Mouse (Mus musculus): ENCODE results near the gene Kmt2a. TPM values are rescaled to one million over a fixed set of nuclear protein-coding genes. Genes with fewer than 3 reads are reported as not detected.
A peak's percentile ranks its signal among the peaks of the same experiment; 100 is the strongest.

Kmt2a gene
- polyA plus RNA-seq (2014; fragmentation: Nextera tagmentation; extraction: Ambion mirVana): 6.8 and 9.7 TPM in 2 replicates

DNA sequence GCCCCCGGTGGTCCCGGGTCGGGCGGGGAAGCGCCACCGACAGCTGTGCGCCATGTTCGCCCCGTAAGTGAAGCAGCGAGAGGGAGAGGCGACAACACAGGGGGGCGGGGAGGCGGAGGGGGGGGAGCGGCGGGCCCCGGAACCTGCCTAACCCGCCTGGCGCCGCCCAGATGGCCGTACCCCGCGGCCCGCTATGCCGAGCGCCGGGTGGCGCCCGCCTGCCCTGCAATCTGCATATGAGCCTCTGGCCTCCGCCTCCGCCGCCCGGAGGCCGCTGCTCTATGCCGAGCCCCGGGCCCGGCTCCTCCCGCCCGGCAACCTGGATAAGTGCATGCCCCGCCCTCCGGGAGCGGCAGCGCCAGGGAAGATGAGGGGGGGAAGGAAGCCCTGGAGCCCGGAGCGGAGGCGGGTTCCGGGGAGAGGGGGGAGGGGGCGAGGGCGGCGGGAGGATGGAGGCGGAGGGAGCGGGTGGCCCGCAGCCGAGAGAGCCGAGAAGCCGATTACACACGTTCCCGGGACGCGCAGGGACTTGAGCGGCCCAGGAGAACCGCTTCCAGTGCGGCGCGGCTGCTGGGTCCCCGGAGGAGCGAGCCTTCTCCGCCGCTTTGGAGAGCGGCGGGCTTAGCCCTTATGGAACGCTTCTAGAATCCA lies at the start of gene Kmt2a:
Gene Kmt2a, minus strand, starts transcription at position 76 of the 651 bp plus-strand sequence.
- ATAC-seq (replicated peaks; ENCODE audit: low FRiP score) (peak; percentile 83), DNase-seq (ENCODE audit: low spot score) (peak; percentile 100)
- H3K27ac ChIP-seq (ENCODE audit: low read depth, low read length): peak within 1 kb of the TSS; percentile 98
- H3K4me3 ChIP-seq (ENCODE audit: low read depth, low read length): peak within 1 kb of the TSS; percentile 99
- peaks cover 22% of the 10 kb centered on the region for H3K4me1 ChIP-seq (replicated peaks; ENCODE audit: control insufficient read depth, insufficient read depth, low read length)
- H3K27me3 ChIP-seq (replicated peaks; ENCODE audit: control insufficient read depth, insufficient read depth, low read length): no peaks in the 10 kb centered on the region
- H3K9me3 ChIP-seq (ENCODE audit: control insufficient read depth, low read length): no peaks in the 10 kb centered on the region
- WGBS: under 1% methylated on average over 54 of the region's 71 CpGs
- H3K36me3 ChIP-seq (ENCODE audit: control insufficient read depth, insufficient read depth, low read length): peaks cover 4% of the 10 kb centered on the region; the same call in 1 of the 2 replicates
- H3K9ac ChIP-seq (ENCODE audit: low read depth, low read length): peak within 1 kb of the TSS; percentile 88
- H3K4me2 ChIP-seq: peak within 1 kb of the TSS; percentile 99

GRCm38 (mm10) chr9:44921543-44921942 lies 40.4 kb upstream of the Kmt2a start:
- H3K27ac ChIP-seq (ENCODE audit: low read depth, low read length): peak overlapping the region; percentile 79
- WGBS: 68% methylated on average over 2 of the region's 2 CpGs
- no peaks in the 10 kb centered on the region for H3K36me3 ChIP-seq (ENCODE audit: control insufficient read depth, insufficient read depth, low read length)
- no peaks in the 10 kb centered on the region for H3K9me3 ChIP-seq (ENCODE audit: control insufficient read depth, low read length)
- DNase-seq (ENCODE audit: low spot score): no peak
- no peaks in the 10 kb centered on the region for H3K4me1 ChIP-seq (replicated peaks; ENCODE audit: control insufficient read depth, insufficient read depth, low read length)
- H3K4me2 ChIP-seq: peak overlapping the region; percentile 73
- peak overlapping the region; percentile 92 for H3K4me3 ChIP-seq (ENCODE audit: low read depth, low read length)
- H3K27me3 ChIP-seq (replicated peaks; ENCODE audit: control insufficient read depth, insufficient read depth, low read length): no peaks in the 10 kb centered on the region
- no peak for ATAC-seq (replicated peaks; ENCODE audit: low FRiP score)
- H3K9ac ChIP-seq (ENCODE audit: low read depth, low read length): peak overlapping the region; percentile 84

DNA sequence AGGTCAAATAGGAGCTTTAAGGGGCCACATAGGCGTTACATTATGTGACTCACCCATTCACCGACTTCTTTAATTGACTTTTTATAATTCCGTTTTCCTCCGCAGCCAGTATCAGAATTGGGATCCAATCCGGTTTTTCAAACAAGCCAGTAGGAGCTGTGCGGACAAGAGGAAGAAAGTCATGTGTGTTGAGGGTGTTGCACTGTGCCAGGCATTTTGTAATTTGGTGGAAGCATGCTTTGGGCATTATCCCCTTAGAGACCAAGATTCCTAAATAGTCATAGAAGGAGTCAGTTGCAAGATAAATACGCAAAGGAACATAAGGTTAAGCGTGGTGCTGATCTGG lies 40.0 kb upstream of the Kmt2a start:
- ATAC-seq (replicated peaks; ENCODE audit: low FRiP score) (peak; percentile 81), DNase-seq (ENCODE audit: low spot score) (no peak)
- H3K4me1 ChIP-seq (replicated peaks; ENCODE audit: control insufficient read depth, insufficient read depth, low read length): no peaks in the 10 kb centered on the region
- H3K9me3 ChIP-seq (ENCODE audit: control insufficient read depth, low read length): no peaks in the 10 kb centered on the region
- H3K27me3 ChIP-seq (replicated peaks; ENCODE audit: control insufficient read depth, insufficient read depth, low read length): no peaks in the 10 kb centered on the region
- H3K27ac ChIP-seq (ENCODE audit: low read depth, low read length): peak overlapping the region; percentile 79
- 2% methylated on average over 8 of the region's 8 CpGs for WGBS
- no peaks in the 10 kb centered on the region for H3K36me3 ChIP-seq (ENCODE audit: control insufficient read depth, insufficient read depth, low read length)
- peak overlapping the region; percentile 84 for H3K9ac ChIP-seq (ENCODE audit: low read depth, low read length)
- H3K4me2 ChIP-seq: peak overlapping the region; percentile 73
- peak overlapping the region; percentile 92 for H3K4me3 ChIP-seq (ENCODE audit: low read depth, low read length)

- peaks cover 2% of the 10 kb centered on the region; the same call in 1 of the 2 replicates for H3K36me3 ChIP-seq (ENCODE audit: control insufficient read depth, insufficient read depth, low read length)
- peak within 1 kb of the TSS; percentile 73 for H3K4me2 ChIP-seq
- no peaks in the 10 kb centered on the region for H3K4me1 ChIP-seq (replicated peaks; ENCODE audit: control insufficient read depth, insufficient read depth, low read length)
- peak within 1 kb of the TSS; percentile 79 for H3K27ac ChIP-seq (ENCODE audit: low read depth, low read length)
- peak; percentile 79 for ATAC-seq (replicated peaks; ENCODE audit: low FRiP score)
- under 1% methylated on average over 48 of the region's 48 CpGs for WGBS
- H3K27me3 ChIP-seq (replicated peaks; ENCODE audit: control insufficient read depth, insufficient read depth, low read length): no peaks in the 10 kb centered on the region
- H3K9me3 ChIP-seq (ENCODE audit: control insufficient read depth, low read length): no peaks in the 10 kb centered on the region
- peak within 1 kb of the TSS; percentile 84 for H3K9ac ChIP-seq (ENCODE audit: low read depth, low read length)
- peak within 1 kb of the TSS; percentile 92 for H3K4me3 ChIP-seq (ENCODE audit: low read depth, low read length)
- DNase-seq (ENCODE audit: low spot score): peak; percentile 86
These were observed 39.5 kb upstream of the Kmt2a start, which contains the start of gene Atp5l for GRCm38 (mm10) chr9:44920374-44921122. Gene Atp5l, minus strand, starts transcription at chr9:44920742.

- Histone ChIP-seq H3K36me3 (ENCODE audit: control insufficient read depth, insufficient read depth, low read length) (peaks cover 2% of the 10 kb centered on the region; the same call in 1 of the 2 replicates), H3K4me3 (ENCODE audit: low read depth, low read length) (peak overlapping the region; percentile 92), H3K9ac (ENCODE audit: low read depth, low read length) (peak overlapping the region; percentile 84), H3K4me1 (replicated peaks; ENCODE audit: control insufficient read depth, insufficient read depth, low read length) (no peaks in the 10 kb centered on the region), H3K4me2 (peak overlapping the region; percentile 73), H3K27ac (ENCODE audit: low read depth, low read length) (no peak overlapping the region), H3K27me3 (replicated peaks; ENCODE audit: control insufficient read depth, insufficient read depth, low read length) (no peaks in the 10 kb centered on the region), H3K9me3 (ENCODE audit: control insufficient read depth, low read length) (no peaks in the 10 kb centered on the region)
- 25% methylated on average over 2 of the region's 2 CpGs for WGBS
- no peak for ATAC-seq (replicated peaks; ENCODE audit: low FRiP score)
- no peak for DNase-seq (ENCODE audit: low spot score)
These were observed 38.5 kb upstream of the Kmt2a start for GRCm38 (mm10) chr9:44919606-44920005.

GRCm38 (mm10) chr9:44916196-44916595 lies 35.1 kb upstream of the Kmt2a start:
- Histone ChIP-seq H3K27ac (ENCODE audit: low read depth, low read length) (no peak overlapping the region), H3K36me3 (ENCODE audit: control insufficient read depth, insufficient read depth, low read length) (peaks cover 8% of the 10 kb centered on the region), H3K9me3 (ENCODE audit: control insufficient read depth, low read length) (no peaks in the 10 kb centered on the region), H3K4me2 (no peak overlapping the region), H3K27me3 (replicated peaks; ENCODE audit: control insufficient read depth, insufficient read depth, low read length) (no peaks in the 10 kb centered on the region), H3K4me1 (replicated peaks; ENCODE audit: control insufficient read depth, insufficient read depth, low read length) (no peaks in the 10 kb centered on the region), H3K4me3 (ENCODE audit: low read depth, low read length) (no peak overlapping the region), H3K9ac (ENCODE audit: low read depth, low read length) (no peak overlapping the region)
- ATAC-seq (replicated peaks; ENCODE audit: low FRiP score): no peak
- DNase-seq (ENCODE audit: low spot score): no peak
- 69% methylated on average over 1 of the region's 1 CpGs for WGBS

DNA sequence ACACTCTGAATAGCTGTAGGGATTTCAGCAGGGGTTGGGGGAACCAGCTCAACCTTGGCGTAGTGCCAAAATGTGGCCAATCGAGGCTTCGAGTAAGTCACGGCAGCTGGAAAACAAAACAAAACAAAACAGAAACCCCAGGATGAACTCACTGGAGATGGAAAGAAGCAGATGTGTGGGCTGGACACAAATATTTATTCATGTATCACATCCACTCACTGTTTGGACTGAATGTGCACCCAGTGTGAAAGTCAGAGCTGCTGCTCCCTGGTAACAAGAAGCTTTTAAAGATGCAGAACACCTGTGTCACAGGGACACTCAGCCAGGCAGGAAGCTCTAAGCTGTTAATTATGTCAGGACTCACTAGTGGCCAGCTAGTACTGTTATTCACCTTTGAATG lies 33.6 kb upstream of the Kmt2a start:
- WGBS: 83% methylated on average over 4 of the region's 4 CpGs
- no peaks in the 10 kb centered on the region for H3K27me3 ChIP-seq (replicated peaks; ENCODE audit: control insufficient read depth, insufficient read depth, low read length)
- H3K9me3 ChIP-seq (ENCODE audit: control insufficient read depth, low read length): no peaks in the 10 kb centered on the region
- H3K9ac ChIP-seq (ENCODE audit: low read depth, low read length): no peak overlapping the region
- H3K4me2 ChIP-seq: no peak overlapping the region
- no peak overlapping the region for H3K4me3 ChIP-seq (ENCODE audit: low read depth, low read length)
- DNase-seq (ENCODE audit: low spot score) (no peak), ATAC-seq (replicated peaks; ENCODE audit: low FRiP score) (no peak)
- H3K4me1 ChIP-seq (replicated peaks; ENCODE audit: control insufficient read depth, insufficient read depth, low read length): no peaks in the 10 kb centered on the region
- H3K27ac ChIP-seq (ENCODE audit: low read depth, low read length): no peak overlapping the region
- H3K36me3 ChIP-seq (ENCODE audit: control insufficient read depth, insufficient read depth, low read length): peaks cover 11% of the 10 kb centered on the region

- H3K27me3 ChIP-seq (replicated peaks; ENCODE audit: control insufficient read depth, insufficient read depth, low read length): no peaks in the 10 kb centered on the region
- ATAC-seq (replicated peaks; ENCODE audit: low FRiP score) (no peak), DNase-seq (ENCODE audit: low spot score) (no peak)
- 94% methylated on average over 4 of the region's 4 CpGs for WGBS
- H3K27ac ChIP-seq (ENCODE audit: low read depth, low read length): no peak overlapping the region
- peaks cover 11% of the 10 kb centered on the region for H3K36me3 ChIP-seq (ENCODE audit: control insufficient read depth, insufficient read depth, low read length)
- no peak overlapping the region for H3K9ac ChIP-seq (ENCODE audit: low read depth, low read length)
- H3K4me3 ChIP-seq (ENCODE audit: low read depth, low read length): no peak overlapping the region
- no peak overlapping the region for H3K4me2 ChIP-seq
- H3K4me1 ChIP-seq (replicated peaks; ENCODE audit: control insufficient read depth, insufficient read depth, low read length): no peaks in the 10 kb centered on the region
- no peaks in the 10 kb centered on the region for H3K9me3 ChIP-seq (ENCODE audit: control insufficient read depth, low read length)
These were observed 30.3 kb upstream of the Kmt2a start for GRCm38 (mm10) chr9:44911365-44911764.

Measured in liver, embryonic 11.5 days (tissue).